Mouse (Mus musculus): ENCODE results near the gene Coq5. TPM values are rescaled to one million over a fixed set of nuclear protein-coding genes. Genes with fewer than 3 reads are reported as not detected.

Coq5 gene
- polyA plus RNA-seq, 1 experiment from 2014 or later: 55.1 TPM

DNA sequence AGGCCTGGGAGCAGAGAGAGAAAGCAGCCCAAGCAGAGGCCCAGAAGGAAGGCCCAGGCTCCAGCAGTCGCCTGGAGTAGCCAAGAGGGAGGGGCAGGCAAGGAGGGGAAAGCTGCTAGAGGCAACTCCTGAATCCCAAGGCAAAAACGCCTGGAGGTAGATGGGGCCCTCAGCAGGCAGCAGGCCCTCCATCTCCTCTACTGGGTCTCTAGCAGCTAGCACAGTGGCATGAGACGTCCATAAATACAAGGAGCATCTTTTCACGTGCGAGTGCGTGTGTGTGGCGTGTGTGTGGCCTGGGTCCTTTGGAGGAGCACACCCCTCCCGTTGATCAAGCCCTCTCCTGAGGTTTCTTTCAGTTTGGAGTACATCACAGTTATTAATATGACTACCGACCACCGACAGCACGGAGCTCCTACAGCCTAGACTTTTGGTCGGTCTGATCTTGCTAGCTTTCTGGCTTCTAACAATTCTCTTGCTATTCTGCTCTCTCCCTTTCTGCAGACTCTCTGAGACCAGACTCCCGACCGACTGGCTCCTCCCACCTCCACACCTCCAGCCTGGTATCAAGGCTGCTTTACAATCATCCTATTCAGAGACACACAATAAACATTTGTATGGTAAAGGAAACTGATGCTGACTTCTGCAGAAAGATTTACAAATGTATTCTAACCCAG, 37.6 kb downstream of the Coq5 start:
- peaks cover 18% of the 10 kb centered on the region for H3K4me1 ChIP-seq (ENCODE audit: control insufficient read depth, insufficient read depth, low read length)
- H3K9ac ChIP-seq (ENCODE audit: low read length): peak overlapping the region; percentile 47
- no peaks in the 10 kb centered on the region for H3K9me3 ChIP-seq (replicated peaks; ENCODE audit: control insufficient read depth, low read length)
- peak overlapping the region; percentile 24 for H3K4me2 ChIP-seq (ENCODE audit: low read length)
- ATAC-seq: peak; percentile 49; the same call in 1 of the 2 replicates
- H3K27ac ChIP-seq (ENCODE audit: low read depth, low read length): peak overlapping the region; percentile 77
- WGBS: 2% methylated on average over 14 of the region's 14 CpGs
- H3K4me3 ChIP-seq (ENCODE audit: low read depth, low read length): no peak overlapping the region
- peak; percentile 36 for DNase-seq (ENCODE audit: low spot score)
- H3K36me3 ChIP-seq (ENCODE audit: control insufficient read depth, insufficient read depth, low read length): no peaks in the 10 kb centered on the region
- H3K27me3 ChIP-seq (replicated peaks; ENCODE audit: control insufficient read depth, insufficient read depth, low read length): no peaks in the 10 kb centered on the region

DNA sequence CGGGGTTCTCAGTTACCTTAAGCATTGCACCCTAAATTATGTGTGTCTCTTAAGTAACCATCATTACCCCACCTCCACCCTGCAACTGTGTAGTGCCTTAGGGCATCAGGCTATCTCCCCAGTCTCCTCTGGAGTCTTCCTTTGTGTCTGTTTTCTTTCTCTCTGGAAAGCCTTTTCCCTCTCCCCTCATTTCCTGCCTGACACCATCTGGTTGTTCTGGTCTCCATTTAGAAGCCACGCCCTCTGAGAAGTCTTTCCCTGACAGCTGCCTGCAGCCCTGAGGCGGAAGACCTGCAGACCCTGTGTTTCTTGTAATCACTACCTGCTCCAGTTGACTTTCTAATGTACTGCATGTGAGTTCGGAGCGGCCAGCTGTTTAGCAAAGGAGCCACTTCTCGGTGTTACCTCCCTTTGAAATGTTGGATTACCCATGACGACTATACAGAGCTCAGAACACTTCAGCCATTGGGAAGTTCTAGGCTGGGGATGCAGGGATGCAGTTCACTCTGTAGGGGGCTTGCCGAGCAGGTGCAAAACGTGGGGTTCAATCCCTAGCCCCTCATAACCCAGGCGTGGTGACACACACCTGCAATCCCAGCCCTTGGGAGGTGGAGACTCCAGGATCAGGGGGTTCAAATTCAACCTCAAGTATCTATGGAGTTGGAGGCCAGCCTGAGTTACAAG, 38.3 kb downstream of the Coq5 start:
- H3K27ac ChIP-seq (ENCODE audit: low read depth, low read length): peak overlapping the region; percentile 77
- H3K36me3 ChIP-seq (ENCODE audit: control insufficient read depth, insufficient read depth, low read length): no peaks in the 10 kb centered on the region
- peak; percentile 71 for ATAC-seq
- peak; percentile 78 for DNase-seq (ENCODE audit: low spot score)
- H3K4me2 ChIP-seq (ENCODE audit: low read length): peak overlapping the region; percentile 8
- H3K27me3 ChIP-seq (replicated peaks; ENCODE audit: control insufficient read depth, insufficient read depth, low read length): no peaks in the 10 kb centered on the region
- no peak overlapping the region for H3K4me3 ChIP-seq (ENCODE audit: low read depth, low read length)
- H3K4me1 ChIP-seq (ENCODE audit: control insufficient read depth, insufficient read depth, low read length): peaks cover 18% of the 10 kb centered on the region
- 5% methylated on average over 10 of the region's 10 CpGs for WGBS
- no peak overlapping the region for H3K9ac ChIP-seq (ENCODE audit: low read length)
- H3K9me3 ChIP-seq (replicated peaks; ENCODE audit: control insufficient read depth, low read length): no peaks in the 10 kb centered on the region

DNA sequence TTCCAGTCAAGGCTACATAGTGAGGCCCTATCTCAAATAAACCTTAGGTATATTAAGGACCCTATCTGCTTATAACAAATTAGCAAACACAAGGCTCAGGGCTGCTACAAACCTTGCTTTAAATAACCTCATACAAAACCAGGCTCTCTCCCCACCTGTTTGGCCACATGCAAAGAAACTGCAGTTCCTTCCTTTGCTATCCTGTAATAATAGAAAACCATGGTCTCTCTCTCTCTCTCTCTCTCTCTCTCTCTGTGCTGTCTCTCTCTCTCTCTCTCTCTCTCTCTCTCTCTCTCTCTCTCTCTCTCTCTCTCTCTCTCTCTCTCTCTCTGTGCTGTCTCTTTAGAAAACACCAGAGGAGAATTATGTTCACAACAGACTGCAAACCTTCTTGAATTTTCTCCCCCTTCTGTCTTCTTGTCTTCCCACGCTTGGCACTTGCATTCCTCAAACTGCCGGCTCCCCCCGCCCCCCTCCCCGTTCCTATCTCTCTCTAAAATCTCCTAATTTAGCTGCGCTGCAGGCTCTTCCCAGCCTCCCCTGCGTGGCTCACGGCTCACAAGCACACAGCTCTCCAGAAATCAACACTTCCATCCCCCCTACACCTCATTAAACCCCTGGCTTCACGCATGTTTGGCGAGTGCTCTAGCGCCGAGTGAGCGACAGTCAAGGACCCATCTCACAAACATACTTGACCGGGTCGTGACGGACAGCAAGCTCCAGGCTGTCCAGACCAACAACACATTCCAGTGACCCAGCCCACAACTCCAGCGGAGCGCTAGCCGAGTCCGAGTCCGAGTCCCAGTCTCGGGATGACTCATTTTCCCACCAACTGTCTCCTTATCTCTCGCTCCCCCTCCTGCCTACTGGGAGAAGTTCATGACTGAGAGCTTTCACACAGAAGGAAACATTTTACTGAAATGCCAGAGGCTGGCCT, 39.8 kb downstream of the Coq5 start:
- under 1% methylated on average over 22 of the region's 22 CpGs for WGBS

DNA sequence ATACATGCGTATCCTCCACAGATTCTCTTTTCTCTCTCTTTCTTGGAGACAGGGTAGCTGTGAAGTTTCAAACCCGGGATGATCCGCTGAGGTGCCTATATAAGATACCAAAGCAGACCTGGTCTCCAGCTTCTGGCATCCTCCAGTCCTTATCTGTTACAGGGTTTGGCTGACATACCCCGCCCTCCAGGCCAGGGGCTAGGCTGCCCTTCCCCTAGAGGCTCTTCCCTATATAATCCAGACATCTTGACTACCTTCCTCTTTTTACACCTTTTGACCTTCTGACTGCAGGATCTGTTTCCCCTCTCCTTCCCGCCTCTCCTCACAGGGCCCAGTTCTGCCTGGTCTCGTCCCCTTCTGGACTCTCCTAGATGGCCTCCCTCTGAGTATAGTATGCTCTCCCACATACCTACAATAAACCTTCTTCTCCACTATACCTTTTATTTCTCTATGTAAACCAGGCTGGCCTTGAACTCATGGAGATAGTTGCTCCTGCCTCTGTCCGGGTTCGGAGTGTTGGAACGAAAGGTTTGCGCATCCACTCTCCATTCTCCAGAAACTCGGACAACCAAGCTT, 46.9 kb downstream of the Coq5 start:
- peak overlapping the region; percentile 64 for H3K4me2 ChIP-seq (ENCODE audit: low read length)
- ATAC-seq (peak; percentile 24; the same call in 1 of the 2 replicates), DNase-seq (ENCODE audit: low spot score) (no peak)
- no peaks in the 10 kb centered on the region for H3K27me3 ChIP-seq (replicated peaks; ENCODE audit: control insufficient read depth, insufficient read depth, low read length)
- no peaks in the 10 kb centered on the region for H3K9me3 ChIP-seq (replicated peaks; ENCODE audit: control insufficient read depth, low read length)
- peak overlapping the region; percentile 94 for H3K4me3 ChIP-seq (ENCODE audit: low read depth, low read length)
- WGBS: 25% methylated on average over 11 of the region's 11 CpGs
- H3K9ac ChIP-seq (ENCODE audit: low read length): peak overlapping the region; percentile 93
- H3K27ac ChIP-seq (ENCODE audit: low read depth, low read length): peak overlapping the region; percentile 75; the same call in 1 of the 2 replicates
- peaks cover 17% of the 10 kb centered on the region for H3K4me1 ChIP-seq (ENCODE audit: control insufficient read depth, insufficient read depth, low read length)
- H3K36me3 ChIP-seq (ENCODE audit: control insufficient read depth, insufficient read depth, low read length): peaks cover 16% of the 10 kb centered on the region

More for the DNA sequence above, 39.8 kb downstream of the Coq5 start:
- H3K9me3 ChIP-seq (replicated peaks; ENCODE audit: control insufficient read depth, low read length): no peaks in the 10 kb centered on the region
- ATAC-seq (peak; percentile 72), DNase-seq (ENCODE audit: low spot score) (peak; percentile 82)
- H3K4me1 ChIP-seq (ENCODE audit: control insufficient read depth, insufficient read depth, low read length): peaks cover 18% of the 10 kb centered on the region
- no peaks in the 10 kb centered on the region for H3K27me3 ChIP-seq (replicated peaks; ENCODE audit: control insufficient read depth, insufficient read depth, low read length)
- H3K36me3 ChIP-seq (ENCODE audit: control insufficient read depth, insufficient read depth, low read length): no peaks in the 10 kb centered on the region
- peak overlapping the region; percentile 33 for H3K4me3 ChIP-seq (ENCODE audit: low read depth, low read length)
- H3K4me2 ChIP-seq (ENCODE audit: low read length): peak overlapping the region; percentile 79
- H3K27ac ChIP-seq (ENCODE audit: low read depth, low read length): peak overlapping the region; percentile 62
- H3K9ac ChIP-seq (ENCODE audit: low read length): peak overlapping the region; percentile 56

DNA sequence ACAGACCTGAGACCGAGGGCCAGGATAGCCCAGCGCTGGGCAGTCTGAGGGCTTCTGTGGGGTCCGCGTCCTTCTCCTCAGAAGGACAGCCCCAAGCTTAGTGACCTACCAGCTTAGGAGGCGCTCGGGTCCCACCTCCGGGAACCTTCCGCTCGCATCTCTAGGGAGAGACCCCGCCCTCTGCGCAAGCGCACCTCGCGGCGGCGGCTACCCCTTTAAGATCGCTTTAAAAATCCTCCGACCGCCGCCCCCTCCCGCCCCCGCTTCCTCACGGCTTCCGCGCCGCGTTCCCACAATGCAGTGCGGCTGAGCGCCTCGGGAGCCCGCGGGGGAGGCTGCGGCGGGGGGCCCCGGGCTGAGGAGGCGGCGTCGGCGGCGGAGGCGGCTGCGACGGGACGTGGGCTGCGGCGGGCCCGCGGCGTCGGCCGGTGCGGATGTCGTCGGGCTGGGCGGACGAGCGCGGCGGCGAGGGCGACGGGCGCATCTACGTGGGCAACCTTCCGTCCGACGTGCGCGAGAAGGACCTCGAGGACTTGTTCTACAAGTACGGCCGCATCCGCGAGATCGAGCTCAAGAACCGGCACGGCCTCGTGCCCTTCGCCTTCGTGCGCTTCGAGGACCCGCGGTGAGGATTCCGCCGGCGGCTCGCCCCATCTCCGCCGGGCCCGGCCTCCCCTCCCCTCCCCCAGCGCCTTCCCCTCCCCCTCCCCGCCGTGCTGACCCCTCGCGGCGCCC, 47.6 kb downstream of the Coq5 start, which contains the start of gene Srsf9:
Srsf9 (plus strand) TSS at position 303 of the 735 bp plus-strand sequence.
- H3K4me2 ChIP-seq (ENCODE audit: low read length): peak within 1 kb of the TSS; percentile 64
- ATAC-seq (peak; percentile 94), DNase-seq (ENCODE audit: low spot score) (peak; percentile 96)
- H3K27ac ChIP-seq (ENCODE audit: low read depth, low read length): peak within 1 kb of the TSS; percentile 75
- under 1% methylated on average over 68 of the region's 97 CpGs for WGBS
- H3K27me3 ChIP-seq (replicated peaks; ENCODE audit: control insufficient read depth, insufficient read depth, low read length): no peaks in the 10 kb centered on the region
- peak within 1 kb of the TSS; percentile 93 for H3K9ac ChIP-seq (ENCODE audit: low read length)
- H3K9me3 ChIP-seq (replicated peaks; ENCODE audit: control insufficient read depth, low read length): no peaks in the 10 kb centered on the region
- H3K4me3 ChIP-seq (ENCODE audit: low read depth, low read length): peak within 1 kb of the TSS; percentile 94
- peaks cover 23% of the 10 kb centered on the region for H3K36me3 ChIP-seq (ENCODE audit: control insufficient read depth, insufficient read depth, low read length)
- H3K4me1 ChIP-seq (ENCODE audit: control insufficient read depth, insufficient read depth, low read length): peaks cover 17% of the 10 kb centered on the region

DNA sequence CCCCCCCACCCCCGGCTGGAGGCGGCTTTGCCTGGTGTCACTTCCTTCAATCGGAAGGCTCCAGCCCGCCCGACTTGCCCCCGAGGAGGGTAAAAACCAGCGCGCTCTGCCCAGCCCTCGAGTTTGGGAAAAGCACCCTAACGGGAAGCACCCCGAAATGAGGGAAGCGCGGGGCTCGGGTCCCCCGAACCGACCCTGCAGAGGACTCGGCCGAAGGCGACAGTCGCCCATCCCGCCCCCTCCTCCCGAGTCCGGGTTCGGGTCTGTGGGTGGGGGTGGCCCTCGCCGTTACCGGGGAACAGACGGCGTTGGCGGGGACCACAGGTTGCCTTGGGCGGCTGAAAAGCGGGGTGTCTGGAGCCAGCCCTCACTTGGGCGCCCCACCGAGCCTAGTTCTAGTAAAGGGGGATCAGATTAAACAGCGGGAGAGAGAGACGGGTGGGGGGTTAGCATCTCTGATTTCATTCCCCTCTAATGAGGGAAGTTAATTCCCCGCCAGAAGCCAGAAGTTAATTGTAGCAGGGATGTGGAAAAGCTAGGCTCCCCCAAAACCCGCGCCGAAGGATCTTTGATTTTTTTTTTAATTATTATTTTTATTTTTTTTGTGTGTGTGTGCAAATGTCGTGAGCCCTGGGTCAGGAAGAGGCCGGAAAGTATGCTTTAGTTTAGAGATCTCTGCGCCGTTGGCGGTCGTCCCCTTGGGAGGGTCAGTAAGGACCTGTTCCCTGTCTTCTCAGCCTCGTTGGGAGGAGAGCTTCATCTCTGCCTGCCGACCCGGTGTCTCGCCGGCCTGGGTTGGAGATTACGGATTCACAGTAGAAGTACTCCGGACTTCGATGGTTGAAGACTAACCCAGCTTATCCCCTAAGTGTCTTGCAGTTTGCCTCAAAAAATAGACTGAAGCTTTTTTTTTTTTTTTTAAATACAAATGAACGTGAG, 48.4 kb downstream of the Coq5 start:
- DNase-seq (ENCODE audit: low spot score) (peak; percentile 30), ATAC-seq (peak; percentile 36)
- Histone ChIP-seq H3K27me3 (replicated peaks; ENCODE audit: control insufficient read depth, insufficient read depth, low read length) (no peaks in the 10 kb centered on the region), H3K4me3 (ENCODE audit: low read depth, low read length) (peak overlapping the region; percentile 94), H3K4me1 (ENCODE audit: control insufficient read depth, insufficient read depth, low read length) (peaks cover 17% of the 10 kb centered on the region), H3K27ac (ENCODE audit: low read depth, low read length) (peak overlapping the region; percentile 75), H3K9me3 (replicated peaks; ENCODE audit: control insufficient read depth, low read length) (no peaks in the 10 kb centered on the region), H3K9ac (ENCODE audit: low read length) (peak overlapping the region; percentile 93), H3K4me2 (ENCODE audit: low read length) (peak overlapping the region; percentile 64), H3K36me3 (ENCODE audit: control insufficient read depth, insufficient read depth, low read length) (peaks cover 32% of the 10 kb centered on the region)
- under 1% methylated on average over 53 of the region's 55 CpGs for WGBS

DNA sequence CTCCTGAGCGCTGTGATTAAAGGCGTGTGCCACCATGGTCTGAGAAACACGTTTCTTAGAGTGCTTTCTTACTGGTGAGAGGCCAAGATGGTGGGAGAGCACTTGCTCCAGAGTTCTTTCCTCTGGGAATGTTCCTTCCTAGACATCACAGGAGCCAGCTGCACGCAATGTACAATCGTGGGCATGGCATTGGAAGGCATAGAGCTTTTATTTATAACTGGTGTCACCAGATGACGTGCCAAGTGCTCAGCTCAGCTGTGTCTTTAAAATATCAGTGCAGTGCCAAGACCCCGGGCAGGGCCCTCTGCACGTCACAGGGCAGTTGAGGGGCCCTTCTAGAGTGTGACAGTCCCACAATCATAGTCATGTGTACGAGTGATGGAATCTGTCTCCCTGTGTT, 51.5 kb downstream of the Coq5 start:
- H3K4me2 ChIP-seq (ENCODE audit: low read length): no peak overlapping the region
- no peak overlapping the region for H3K27ac ChIP-seq (ENCODE audit: low read depth, low read length)
- no peaks in the 10 kb centered on the region for H3K27me3 ChIP-seq (replicated peaks; ENCODE audit: control insufficient read depth, insufficient read depth, low read length)
- no peaks in the 10 kb centered on the region for H3K9me3 ChIP-seq (replicated peaks; ENCODE audit: control insufficient read depth, low read length)
- ATAC-seq (no peak), DNase-seq (ENCODE audit: low spot score) (no peak)
- peaks cover 16% of the 10 kb centered on the region for H3K4me1 ChIP-seq (ENCODE audit: control insufficient read depth, insufficient read depth, low read length)
- H3K36me3 ChIP-seq (ENCODE audit: control insufficient read depth, insufficient read depth, low read length): peaks cover 62% of the 10 kb centered on the region
- H3K4me3 ChIP-seq (ENCODE audit: low read depth, low read length): no peak overlapping the region
- WGBS: 84% methylated on average over 9 of the region's 9 CpGs
- no peak overlapping the region for H3K9ac ChIP-seq (ENCODE audit: low read length)

All from forebrain, embryonic 14.5 days (tissue).